Mouse (Mus musculus): ENCODE data around the gene Ttf1.

DNA sequence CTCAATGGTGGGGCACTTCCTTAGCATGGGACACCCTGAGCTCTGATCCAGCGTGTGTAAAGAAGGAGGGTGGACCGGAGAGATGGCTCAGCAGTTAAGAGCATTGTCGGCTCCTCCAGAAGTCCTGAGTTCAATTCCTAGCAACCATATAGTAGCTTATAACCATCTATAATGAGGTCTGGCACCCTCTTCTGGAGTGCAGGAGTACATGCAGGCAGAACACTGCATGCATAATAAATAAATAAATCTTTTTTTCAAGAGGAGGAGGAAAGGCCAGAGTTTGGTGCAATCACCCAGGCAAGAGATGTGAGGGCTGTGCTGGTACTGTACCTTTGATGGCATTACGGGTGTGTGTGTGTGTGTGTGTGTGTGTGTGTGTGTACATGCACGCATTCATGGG is 17.9 kb upstream of the Ttf1 start:
- no peak for TF ChIP-seq CTCF (IDR thresholded peaks at IDR 0.05; ENCODE audit: extremely low read depth, insufficient read depth, insufficient read length, insufficient replicate concordance)
- TF ChIP-seq POLR2A (IDR thresholded peaks at IDR 0.05; ENCODE audit: low read depth, low read length) = no peak
